Mouse (Mus musculus) right cerebral cortex, postnatal 25 days (tissue): ENCODE results near the gene Hdc.

Experiments
- DNase-seq: peaks from one replicate; pipeline ENCODE4 v3.0.0; 2022

The Hdc gene

DNA sequence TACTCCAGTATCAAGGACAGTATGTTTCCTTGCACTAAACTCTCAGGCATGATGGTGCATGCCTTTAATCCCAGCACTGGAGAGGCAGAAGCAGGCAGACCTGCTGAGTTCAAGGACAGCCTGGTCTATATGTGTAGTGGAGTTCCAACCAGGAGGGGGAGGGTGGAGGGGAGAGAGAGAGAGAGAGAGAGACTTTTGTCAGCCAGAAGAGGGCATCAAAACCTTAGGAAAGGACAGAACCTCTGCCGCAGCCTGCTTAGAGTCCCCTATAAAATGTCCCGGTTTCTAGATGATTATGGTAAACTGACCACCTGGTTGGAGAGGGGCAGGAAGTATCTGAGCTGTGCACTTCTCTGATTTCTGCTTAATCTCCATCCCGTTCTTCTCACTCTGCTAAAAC lies 20.1 kb downstream of the Hdc start:
- no peak for DNase-seq

DNA sequence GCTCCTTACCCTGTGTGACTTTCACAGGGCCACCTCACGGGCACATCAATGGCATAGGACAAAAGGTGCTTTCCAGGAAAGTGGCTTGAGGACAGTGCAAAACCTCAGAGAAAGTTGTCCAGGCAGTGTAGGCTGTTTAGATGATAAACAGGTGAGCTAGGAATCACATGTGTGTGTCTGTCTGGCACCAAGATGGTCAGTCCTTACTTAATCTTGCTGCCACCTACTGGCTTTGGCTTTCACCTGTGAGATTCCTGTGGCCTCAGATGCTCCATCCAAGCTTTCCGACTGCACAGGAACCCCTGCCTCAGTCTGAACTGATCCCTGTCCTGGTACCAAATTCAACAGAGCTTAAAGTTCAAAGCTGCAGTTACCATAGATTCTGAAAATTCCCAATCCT lies 20.7 kb downstream of the Hdc start:
- DNase-seq = no peak

DNA sequence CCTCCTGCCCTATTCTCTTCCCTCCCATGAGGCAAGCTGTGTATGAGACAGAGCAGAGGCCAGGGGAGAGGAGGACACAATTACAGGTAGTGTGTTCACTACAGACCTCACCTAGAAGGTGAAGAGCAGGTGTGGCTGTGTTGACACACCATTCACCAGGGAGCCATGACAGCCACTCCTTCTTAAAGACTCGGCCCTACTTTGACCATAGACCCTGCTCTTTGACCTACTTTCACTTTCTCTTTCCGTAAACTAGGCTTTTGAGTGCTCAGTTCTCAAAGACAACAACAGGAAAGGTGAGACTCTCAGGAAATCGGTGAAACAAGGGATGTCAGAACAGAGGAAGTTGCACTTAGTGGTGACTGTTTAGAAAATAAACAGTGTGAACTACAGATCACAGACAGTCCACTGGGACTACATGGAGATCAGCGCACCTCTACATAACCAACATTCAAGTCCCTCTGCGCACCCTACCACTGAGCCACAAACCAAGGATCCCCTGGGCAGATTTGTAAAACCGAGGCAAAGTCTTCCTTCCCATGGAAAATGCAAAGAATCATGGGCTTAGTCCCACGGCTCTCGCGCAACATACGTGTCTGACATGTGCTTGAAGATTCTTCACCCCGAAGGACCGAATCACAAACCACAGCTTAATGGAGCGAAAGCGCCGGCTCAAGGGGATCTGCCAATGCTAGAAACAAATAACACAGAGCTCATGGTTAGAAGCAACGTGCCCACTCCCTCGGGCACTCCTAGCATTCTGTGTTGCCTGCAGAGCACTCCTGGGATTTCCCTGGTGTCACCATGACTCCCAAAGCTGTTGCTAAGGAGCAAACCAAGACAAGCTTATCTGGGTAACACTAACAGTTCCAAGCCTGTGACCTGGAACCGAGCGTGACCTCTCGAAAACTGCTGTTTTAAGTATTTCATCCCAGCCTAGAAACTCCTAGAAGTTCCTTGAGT lies 21.5 kb downstream of the Hdc start:
- no peak for DNase-seq

DNA sequence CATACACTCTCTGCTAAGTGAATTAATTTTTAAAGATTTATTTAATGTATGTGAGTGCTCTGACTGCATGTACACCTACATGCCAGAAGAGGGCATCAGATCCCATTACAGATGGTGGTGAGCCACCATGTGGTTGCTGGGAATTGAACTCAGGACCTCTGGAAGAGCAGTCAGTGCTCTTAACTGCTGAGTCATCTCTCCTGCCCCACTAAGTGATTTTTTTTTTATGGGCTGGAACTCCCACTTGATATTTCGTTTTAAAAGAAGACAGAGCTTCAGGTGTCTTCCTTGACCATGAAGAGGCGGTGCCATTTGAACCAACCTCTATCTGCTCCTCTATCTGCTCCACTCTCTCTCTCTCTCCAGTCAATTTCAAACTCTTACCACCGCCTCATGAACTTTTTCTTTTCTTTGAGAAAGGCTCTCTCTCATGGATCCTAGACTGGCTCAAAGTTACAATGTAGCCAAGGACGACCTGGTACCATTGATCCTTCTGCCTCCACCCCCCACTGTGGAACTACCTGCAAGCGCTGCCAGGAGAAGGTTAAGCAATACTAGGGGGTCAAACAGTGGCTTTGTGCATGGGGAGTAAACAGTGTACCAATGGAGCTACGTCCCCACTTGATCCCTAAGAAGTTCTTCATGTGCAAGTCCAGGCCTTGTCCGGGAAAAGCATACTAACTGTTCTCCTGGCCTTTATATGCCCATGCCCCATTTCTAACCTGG lies 22.6 kb downstream of the Hdc start:
- DNase-seq = no peak

DNA sequence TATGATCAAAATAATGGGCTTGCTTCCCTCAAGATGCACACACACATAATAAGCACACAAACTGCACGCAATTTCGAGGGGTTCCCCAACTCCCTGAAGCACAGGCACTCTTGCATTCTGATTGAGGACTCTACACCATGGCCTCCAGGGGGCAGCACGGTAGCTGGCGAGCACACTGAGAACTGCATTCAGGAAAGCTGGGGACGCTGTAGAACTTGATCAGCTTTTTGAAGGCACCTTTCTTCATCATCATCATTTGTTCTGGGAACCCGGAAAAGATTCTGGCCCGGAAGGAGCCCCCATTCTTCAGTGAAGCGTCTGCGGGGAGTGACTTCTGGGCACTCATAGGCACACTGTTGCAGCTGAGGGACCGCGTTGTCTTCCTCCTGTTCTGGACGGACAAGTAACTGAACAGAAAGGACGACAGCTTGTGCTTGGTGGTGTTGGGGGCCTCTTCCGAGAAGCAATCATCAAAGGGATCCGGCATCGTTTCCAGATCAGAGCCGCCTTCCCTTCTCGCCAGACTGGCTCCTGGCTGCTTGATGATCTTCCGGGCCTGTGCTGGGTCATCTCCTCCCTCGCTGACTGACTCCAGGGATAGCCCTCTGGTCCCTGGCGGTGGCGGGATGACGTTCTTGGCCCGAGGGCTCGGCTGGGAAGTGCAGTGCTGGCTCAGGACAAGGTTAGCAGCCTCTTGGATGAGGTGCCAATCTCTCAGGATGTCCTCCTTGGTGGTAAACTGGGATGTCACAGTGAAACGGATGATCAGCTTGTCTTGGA lies 25.1 kb downstream of the Hdc start:
- peak; percentile 59 for DNase-seq

DNA sequence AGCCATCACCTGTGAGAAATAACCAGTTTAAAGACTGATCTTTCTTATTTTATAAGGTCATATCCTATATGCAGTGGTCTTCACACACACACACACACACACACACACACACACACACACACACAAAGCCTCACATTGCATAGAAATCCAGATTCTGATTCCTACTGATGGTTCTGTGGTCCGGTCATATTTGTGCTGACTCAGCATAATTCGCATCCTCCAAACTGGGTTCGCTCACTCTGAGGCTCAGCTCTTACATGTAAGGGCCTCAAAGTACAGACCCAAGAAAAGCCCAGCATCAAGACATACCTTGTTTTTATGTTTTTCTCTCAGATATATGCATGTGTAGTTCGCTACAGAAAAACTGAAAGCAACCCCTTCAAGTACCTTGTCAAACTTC lies 27.8 kb downstream of the Hdc start:
- DNase-seq = no peak

DNA sequence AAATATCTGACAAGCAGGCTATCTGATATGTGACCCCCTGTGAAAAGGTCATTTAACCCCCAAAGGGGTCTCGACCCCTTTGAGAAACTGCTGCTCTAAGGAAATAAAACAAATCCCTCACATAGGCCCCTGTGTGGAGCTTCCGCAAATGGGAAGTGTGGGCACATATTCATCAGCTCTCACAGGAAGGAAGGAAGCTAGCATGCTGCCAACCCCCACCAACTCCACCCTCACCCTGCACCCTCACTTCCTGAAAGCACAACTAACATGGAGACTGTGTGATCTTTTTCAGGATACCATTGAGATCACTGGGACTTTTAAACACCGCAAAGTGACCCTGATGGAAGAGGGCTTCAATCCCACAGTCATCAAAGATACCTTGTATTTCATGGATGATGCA lies 31.6 kb downstream of the Hdc start:
- DNase-seq = no peak

DNA sequence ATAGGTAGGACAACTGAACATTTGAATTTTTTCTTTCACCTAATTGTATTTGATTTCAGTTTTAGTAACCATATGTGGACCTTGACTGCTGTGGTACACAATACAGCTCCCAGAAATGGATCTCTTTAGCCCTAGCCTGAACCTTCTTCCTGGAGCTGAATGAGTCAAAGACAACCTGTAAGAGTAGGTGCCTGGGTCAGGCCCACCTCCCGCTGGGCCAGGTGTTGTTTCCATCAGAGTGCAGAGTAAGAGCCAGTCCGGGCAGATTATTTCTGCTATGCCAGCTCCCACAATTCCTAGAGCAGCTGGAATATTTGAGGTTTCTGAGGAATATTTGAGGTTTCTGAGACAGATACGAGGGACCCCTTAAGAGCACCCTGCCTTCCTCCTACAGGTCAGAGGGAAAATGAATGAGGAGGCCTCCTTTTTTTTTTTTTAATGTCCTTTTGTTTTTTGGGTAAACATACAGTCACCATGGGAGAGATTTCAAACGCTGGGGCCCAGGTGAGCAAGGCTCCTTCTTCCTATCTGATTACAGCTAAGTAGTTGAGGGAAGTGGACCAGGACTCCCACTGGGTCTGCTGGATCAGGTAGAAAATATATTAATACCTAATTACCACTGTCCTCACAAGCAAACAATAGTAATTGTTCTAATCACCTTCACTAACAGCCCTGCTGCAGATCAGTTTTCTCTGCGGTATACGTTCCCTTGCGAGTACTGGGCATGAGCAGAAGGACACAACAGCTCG lies 34.3 kb downstream of the Hdc start:
- no peak for DNase-seq

DNA sequence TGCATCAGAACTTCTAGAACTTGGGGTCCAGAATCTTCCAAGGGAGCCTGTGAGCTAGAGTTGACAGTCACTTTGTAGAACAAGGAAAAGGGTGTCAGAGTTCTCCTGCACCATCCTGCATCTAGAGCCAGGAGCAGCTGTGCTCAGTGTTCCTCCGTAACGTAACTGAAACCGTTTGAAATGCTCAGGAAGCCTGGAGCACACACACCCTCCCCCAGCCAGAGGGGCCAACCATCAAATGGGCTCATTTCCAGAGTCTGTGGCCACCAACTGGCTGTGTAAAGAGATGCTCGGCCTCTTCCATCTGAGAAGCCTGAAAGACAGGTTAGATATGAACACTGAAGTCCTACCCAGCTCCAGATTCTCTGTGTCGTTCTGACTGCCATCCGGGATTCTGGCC lies 35.1 kb downstream of the Hdc start:
- DNase-seq = no peak

DNA sequence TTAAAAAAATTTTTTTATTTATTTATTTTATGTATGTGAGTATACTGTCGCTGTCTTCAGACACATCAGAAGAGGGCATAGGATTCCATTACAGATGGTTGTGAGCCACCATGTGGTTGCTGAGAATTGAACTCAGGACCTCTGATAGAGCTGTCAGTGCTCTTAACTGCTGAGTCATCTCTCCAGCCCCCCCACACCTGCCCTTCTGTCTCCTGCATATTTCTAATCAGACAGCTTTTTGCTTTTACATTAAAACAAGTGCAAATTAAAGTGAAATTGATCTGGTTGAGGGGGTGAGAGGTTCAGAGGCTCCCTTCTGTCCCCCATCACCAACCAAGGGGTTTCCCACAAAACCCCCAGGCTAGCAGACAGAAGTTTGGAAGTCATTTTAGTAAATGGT lies 39.8 kb downstream of the Hdc start:
- no peak for DNase-seq

DNA sequence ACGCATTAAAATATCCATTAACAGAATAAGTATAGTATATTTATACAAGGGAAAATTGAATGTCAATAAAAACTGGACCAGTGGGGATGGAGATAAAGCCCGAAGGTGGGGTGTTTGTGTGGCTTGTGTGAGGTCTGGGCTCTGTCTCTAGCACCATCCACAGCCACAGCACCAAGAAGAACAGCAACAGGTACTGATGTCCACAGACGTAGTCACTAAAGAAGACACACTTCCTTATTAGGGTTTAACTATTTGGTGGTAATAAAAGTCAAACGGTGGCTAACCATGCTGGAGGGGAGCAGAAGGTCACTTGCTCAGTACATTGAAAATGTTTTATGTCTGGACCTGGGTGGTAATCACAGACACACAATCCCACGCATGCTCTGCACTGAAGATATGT lies 41.7 kb downstream of the Hdc start:
- DNase-seq = no peak

DNA sequence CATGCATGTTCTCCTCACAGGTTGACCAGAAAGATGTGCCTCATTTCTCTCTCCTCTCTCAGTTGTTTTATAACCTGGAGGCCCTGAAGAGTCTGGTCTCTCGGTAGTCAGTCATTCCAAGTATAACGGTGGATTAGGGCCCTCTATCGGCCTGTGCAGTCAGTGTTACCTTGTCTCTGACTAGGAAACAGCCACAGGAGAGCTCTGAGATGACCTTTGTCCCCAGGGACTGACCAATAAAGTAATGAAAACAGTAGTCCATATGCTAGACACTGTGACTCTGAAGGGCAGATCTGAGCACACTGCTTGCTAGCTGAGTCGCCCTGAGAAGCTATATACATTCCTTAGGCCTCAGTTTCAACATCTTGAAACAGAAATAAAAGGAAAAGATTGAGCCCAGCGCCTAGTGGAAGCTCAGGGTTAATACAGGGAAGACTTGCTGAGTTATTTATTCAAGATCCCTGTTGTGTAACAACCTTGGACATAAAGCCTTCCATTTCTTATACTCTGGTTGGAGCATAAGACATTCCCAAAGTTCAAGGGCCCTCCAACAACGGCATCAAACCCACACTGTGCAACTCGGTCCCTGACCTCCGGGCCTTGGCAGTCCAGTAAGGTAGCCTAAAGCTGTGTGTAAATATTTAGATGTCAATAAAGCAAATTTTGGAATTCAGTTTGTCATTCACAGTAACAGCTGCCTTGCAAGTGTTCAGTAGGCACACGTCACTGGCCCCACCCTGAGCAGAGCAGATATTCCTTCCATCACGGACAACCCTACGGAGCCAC lies 43.5 kb downstream of the Hdc start:
- no peak for DNase-seq

DNA sequence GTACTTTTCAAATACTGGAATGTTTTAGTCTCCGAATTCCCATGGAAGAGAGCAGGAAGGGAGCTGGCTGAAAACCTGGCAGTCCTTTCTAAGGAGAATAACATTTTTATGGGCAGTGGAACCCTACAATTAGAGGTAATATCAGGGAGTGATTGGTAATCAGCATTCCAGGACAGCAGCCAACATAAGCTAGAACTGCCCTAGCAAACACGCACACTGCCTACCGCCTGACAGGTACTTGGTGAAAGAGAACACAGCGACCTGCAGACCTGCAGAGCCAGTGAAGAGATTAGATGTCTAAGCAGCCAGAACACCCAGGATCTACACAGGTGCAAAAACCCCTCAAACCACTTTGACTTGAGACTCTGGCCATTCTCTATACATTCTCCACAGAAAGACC lies 46.4 kb downstream of the Hdc start:
- DNase-seq = no peak

DNA sequence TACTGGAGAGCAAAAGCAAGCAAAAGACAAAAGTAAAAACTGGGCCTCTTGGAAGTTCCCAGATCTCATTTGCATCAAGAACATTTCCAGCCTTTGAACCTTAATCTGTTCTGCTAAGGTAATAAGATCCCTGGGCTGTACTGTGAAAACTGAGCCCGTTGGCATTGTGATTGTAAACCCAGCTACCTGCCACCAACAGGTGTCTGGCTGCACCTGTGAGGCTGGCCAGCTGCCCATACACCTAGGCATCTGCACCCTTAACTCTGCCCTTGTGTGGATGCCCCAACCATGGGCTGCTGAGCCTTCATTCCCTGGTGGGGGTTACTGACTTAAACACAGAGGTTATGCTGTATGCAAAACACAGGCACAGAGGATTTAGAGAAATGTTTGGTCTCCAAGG lies 46.9 kb downstream of the Hdc start:
- DNase-seq = no peak

DNA sequence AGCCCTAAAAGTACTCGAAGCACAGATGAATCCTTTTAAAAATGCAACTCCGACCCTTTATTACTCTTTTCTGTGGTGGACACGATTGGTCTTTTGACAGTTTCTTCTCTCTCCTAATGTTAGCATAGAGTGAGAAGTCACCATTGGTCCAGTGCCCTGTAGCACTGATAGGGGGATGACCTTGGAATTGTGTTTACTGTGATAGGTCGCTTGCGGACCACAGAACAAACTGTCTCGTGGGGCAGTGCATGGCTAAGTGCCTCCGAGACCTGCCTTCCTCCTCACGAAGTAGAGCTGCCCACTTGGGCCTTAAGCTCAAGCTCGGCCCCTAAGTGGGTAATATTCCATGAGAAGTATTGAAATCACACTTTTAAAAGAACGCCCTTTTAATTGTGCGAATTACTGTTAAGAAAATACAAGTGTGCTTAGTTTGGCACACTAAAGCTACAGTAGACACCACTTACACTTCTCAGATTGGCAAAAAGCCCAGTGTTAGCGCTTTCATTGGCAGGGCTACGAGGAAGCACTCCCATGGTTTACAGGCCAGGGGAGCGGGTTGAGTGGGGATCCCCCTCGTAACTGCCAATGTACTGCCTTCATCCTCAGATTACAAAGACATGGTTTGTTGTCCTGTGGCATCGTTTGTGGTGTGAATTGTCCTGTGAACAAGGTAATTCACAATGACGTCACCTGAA lies 55.5 kb downstream of the Hdc start:
- no peak for DNase-seq

DNA sequence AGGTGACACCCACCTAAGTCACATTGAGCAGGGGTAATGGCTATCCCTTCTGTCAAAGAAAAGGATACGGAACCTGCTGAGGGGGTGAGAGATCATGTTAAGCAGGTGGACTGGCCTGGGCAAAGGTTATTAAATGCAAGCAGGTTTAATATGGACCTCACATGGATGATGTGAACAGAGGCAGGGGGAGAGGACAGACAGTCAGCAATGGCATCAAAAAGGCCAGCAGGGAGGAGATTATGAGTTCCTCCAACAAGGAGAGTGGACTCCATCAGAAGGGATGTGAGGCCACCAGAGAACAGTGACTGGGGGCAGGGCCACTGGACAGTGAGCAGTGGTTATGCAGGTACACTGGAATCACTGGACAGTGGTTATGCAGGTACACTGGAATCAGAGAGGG lies 59.0 kb downstream of the Hdc start:
- DNase-seq = no peak

DNA sequence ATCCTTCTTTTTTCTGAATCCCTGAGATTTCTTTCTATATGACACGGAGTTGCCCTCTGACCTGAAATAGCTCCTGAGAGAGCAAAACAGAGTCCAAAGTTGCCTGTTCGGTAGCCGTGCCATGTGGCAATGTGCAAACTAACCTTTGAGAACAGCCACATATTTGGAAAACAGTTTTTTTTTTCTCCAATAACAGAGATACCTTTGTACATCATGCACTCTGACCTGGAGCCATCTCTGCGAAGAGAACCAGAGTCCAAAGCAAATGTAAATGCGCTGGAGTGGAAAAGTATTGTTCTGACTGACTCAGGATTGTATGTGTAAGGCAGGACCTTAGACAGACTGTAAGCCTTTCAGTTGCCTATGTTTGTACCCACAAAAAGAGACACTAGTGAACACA lies 63.6 kb downstream of the Hdc start:
- DNase-seq = no peak

DNA sequence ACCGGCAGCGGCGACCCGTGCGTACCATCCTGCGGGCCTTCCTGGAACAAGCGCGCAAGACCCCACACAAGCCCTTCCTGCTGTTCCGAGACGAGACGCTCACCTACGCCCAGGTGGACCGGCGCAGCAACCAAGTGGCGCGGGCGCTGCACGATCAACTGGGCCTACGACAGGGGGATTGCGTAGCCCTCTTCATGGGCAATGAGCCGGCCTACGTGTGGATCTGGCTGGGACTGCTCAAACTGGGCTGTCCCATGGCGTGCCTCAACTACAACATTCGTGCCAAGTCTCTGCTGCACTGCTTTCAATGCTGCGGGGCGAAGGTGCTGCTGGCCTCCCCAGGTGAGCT lies 65.8 kb downstream of the Hdc start:
- no peak for DNase-seq

DNA sequence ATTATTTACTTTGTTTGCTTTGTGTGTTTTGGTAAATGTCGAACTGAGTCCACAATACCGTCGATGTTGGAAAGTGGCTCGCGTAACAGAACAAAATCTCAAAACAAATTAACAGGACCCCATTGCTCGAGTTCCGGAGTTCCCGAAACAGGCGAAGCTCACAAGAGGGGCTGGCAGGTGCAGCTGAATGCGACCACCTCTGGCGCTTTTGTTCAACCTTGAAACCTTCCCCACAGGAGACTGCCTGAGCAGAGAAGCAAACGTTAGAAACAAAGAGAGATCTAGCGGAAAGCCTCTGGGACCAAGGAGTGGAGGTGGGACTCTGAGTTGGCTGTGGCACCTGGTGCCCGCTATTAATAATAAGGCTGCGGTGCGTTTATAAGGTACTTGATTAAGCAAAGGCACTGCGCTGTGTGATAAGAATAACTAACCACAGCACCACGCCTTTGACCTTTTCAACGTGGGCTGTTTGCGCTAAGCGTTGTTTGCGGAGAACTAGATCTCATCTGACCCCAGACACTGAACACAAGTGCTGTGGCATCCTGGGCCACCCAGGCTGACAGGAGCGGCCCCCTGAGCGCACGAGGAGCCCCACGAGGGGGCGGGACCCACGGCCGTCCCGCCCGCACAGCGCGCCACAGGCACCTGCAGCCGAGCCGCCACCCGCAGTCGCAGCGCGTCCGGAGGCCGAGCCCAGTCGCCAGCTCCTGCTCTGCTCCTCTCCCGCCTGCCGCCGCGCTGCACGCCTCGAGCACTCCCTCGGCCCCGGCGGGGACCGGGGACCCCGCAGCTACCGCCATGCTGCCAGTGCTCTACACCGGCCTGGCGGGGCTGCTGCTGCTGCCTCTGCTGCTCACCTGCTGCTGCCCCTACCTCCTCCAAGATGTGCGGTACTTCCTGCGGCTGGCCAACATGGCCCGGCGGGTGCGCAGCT lies 66.5 kb downstream of the Hdc start, which contains the start of gene Slc27a2:
Slc27a2 (plus strand) TSS at position 51 of the 934 bp plus-strand sequence.
- peak; percentile 50 for DNase-seq

DNA sequence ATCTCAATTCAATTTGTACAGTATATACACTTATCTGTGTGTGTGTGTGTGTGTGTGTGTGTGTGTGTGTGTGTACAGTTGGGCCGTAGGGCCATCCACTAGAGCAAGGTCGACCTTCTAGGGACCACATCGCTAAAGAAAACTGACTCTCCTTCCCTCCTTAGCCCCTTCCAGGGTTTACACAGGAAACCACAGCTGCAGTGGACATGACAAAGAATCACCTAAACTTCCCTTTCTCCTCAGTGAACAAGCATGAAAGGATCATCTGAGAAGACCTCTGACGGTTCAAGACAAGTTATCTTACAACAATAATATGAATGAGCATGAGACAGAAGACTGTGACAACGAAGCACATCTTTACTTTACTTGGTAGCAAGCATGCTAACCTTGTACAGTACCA lies 67.2 kb downstream of the Hdc start:
- no peak for DNase-seq
